Mouse (Mus musculus): ENCODE results near the gene Laptm4a. TPM values are rescaled to one million over a fixed set of nuclear protein-coding genes. Genes with fewer than 3 reads are reported as not detected.

The Laptm4a gene
- polyA plus RNA-seq, 1 experiment, result 861 TPM

DNA sequence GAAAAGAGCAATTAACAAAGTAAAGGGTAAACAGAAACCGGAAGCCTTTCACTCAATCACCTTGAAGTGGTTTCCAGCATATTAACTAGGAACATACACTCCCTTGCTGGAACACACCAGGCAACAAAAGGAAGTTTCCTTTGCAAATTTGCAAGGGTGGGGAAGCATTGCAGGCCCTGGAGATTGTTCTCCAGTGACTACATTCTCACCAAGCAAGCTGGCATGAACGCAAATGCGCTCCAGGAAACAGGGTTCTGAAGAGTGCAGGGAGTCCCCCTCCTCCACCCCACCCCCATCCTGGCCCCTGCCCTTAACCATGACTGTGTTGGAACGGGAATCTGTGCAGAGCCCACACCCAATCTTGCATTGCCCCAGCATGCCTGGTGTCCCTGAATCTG lies 36.3 kb upstream of the Laptm4a start:
- Histone ChIP-seq H3K27ac (ENCODE audit: insufficient read depth, low read length) (peak overlapping the region; percentile 23; the same call in 1 of the 2 replicates), H3K4me3 (ENCODE audit: insufficient read depth, low read length) (no peak overlapping the region), H3K4me1 (ENCODE audit: control insufficient read depth, insufficient read depth, low read length) (no peaks in the 10 kb centered on the region)
- no peak for TF ChIP-seq CTCF (IDR thresholded peaks at IDR 0.05; ENCODE audit: borderline replicate concordance, insufficient read depth, low read length)
- no peak for TF ChIP-seq POLR2A (IDR thresholded peaks at IDR 0.05; ENCODE audit: low read depth, low read length)

DNA sequence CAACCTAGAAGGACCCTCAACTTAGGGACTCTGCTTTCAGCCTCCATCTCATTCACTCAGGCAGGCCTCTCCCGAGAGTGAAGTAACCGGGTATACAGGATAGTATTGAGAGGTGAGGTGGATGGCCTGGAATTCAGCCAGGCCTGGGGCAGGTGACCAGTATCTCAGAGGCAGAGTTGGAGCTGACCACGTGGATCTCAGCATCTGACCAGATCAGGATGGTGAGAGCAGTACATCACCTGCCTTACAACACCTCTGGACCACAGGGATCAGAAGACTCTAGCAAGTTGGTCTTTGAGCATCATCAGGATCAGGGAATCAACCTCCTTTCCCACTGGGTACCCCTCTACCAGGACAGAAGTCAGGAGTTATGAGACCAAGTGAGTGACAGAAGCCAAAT lies 35.5 kb upstream of the Laptm4a start:
- no peaks in the 10 kb centered on the region for H3K4me1 ChIP-seq (ENCODE audit: control insufficient read depth, insufficient read depth, low read length)
- no peak for TF ChIP-seq POLR2A (IDR thresholded peaks at IDR 0.05; ENCODE audit: low read depth, low read length)
- no peak for TF ChIP-seq CTCF (IDR thresholded peaks at IDR 0.05; ENCODE audit: borderline replicate concordance, insufficient read depth, low read length)
- H3K27ac ChIP-seq (ENCODE audit: insufficient read depth, low read length), result no peak overlapping the region
- no peak overlapping the region for H3K4me3 ChIP-seq (ENCODE audit: insufficient read depth, low read length)

DNA sequence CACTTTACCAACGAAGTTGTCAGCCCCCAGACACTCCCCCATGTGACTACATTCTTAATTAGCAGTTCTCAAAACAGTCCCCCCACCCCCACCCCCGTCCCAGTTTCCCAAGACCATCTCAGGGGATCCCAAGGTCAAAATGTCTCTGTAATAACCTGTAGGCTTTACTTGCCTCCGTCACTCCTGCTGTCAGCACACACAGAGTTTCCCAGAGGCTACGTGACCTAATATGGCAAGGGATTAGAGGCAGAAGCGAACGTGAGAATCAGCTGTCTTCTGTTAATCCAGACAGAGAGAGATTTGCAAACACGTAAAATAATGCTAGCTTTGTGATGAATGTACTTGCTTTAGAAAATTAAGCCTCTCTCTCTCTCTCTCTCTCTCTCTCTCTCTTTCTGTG lies 33.0 kb upstream of the Laptm4a start:
- Histone ChIP-seq H3K4me1 (ENCODE audit: control insufficient read depth, insufficient read depth, low read length) (no peaks in the 10 kb centered on the region), H3K27ac (ENCODE audit: insufficient read depth, low read length) (peak overlapping the region; percentile 74), H3K4me3 (ENCODE audit: insufficient read depth, low read length) (no peak overlapping the region)
- TF ChIP-seq CTCF (IDR thresholded peaks at IDR 0.05; ENCODE audit: borderline replicate concordance, insufficient read depth, low read length), result no peak
- no peak for TF ChIP-seq POLR2A (IDR thresholded peaks at IDR 0.05; ENCODE audit: low read depth, low read length)

DNA sequence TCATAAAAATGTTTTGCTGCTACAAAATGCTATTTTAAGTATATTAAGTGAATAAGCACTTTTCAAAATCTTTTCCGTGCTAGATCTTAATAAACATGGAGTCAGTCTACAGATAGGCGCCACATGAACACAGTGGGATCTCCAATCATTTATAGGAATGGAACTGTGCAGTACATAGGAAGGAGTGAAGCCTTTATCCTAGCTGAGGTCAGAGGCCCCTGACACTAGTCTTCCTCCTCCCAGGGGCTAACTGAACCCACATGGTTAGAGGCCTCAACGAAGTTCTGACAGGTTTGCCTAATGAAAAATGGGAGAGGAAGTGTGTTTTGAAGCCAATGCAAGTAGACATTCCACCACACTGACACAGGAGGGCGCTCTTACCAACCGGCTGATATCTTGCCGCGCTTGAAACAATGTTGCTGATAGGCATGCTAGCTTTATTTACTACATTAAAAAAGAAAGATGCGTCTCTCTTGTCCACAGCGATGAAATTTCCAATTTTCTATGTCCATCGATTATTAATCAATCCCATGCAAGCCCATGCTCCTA lies 32.3 kb upstream of the Laptm4a start:
- TF ChIP-seq POLR2A (IDR thresholded peaks at IDR 0.05; ENCODE audit: low read depth, low read length) (no peak), CTCF (IDR thresholded peaks at IDR 0.05; ENCODE audit: borderline replicate concordance, insufficient read depth, low read length) (peak; percentile 82; the same call in 1 of the 2 replicates)
- no peak overlapping the region for H3K4me3 ChIP-seq (ENCODE audit: insufficient read depth, low read length)
- no peaks in the 10 kb centered on the region for H3K4me1 ChIP-seq (ENCODE audit: control insufficient read depth, insufficient read depth, low read length)
- peak overlapping the region; percentile 74 for H3K27ac ChIP-seq (ENCODE audit: insufficient read depth, low read length)

DNA sequence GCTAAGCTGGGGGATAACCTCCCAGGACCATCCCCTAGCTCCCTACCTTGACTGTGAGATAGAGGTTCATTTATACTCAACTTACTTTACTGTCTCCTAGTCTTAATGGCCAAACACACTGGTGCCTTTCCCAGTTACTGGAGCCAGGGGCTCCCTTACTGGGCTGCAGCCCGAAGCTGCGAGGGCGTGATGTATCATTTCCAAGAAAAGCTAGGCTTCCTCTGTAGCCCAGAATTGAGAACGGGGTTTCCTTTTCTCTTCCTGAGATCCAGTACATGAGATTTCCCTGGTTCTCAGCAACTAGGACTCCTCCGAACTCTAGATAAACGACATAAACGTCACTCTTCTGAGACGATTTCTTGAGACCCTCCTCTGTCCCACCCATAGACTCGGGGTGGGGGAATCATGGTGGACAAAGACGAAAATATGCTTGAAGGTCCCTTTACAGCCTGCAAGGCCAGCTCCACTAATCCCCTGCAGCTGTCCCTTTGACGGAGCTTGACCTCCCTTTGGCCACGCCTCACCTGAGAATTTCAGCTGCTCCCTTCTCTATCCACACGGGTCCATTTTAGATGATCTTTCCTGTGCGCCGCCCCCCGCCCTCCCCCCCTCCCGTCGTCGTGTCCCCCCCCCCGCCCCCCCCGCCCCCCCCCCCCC lies 28.5 kb upstream of the Laptm4a start:
- Histone ChIP-seq H3K4me3 (ENCODE audit: insufficient read depth, low read length) (no peak overlapping the region), H3K27ac (ENCODE audit: insufficient read depth, low read length) (no peak overlapping the region), H3K4me1 (ENCODE audit: control insufficient read depth, insufficient read depth, low read length) (peaks cover 2% of the 10 kb centered on the region; the same call in 1 of the 2 replicates)
- TF ChIP-seq CTCF (IDR thresholded peaks at IDR 0.05; ENCODE audit: borderline replicate concordance, insufficient read depth, low read length) (no peak), POLR2A (IDR thresholded peaks at IDR 0.05; ENCODE audit: low read depth, low read length) (no peak)

DNA sequence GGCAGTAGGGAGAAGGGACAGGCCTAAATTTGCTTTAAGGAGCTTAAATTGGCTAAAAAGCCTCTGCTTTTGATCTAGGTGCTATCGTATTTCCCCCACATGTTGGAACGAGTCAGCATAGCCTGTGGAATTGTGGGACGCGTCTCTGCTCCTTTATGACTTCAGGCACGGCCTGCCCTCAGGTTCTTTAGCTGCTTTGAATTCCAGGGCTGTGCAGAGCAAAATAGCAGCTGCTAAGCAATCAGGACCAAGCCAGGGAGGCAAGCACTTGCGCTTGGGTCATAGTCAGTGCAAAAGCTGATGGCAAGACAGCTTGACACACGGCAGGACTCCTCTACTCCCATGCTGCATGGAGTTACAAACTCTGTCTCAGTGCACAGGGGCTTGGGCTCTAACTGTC lies 24.3 kb upstream of the Laptm4a start:
- peak overlapping the region; percentile 24; the same call in 1 of the 2 replicates for H3K27ac ChIP-seq (ENCODE audit: insufficient read depth, low read length)
- no peak for TF ChIP-seq POLR2A (IDR thresholded peaks at IDR 0.05; ENCODE audit: low read depth, low read length)
- no peak for TF ChIP-seq CTCF (IDR thresholded peaks at IDR 0.05; ENCODE audit: borderline replicate concordance, insufficient read depth, low read length)
- peaks cover 11% of the 10 kb centered on the region for H3K4me1 ChIP-seq (ENCODE audit: control insufficient read depth, insufficient read depth, low read length)
- H3K4me3 ChIP-seq (ENCODE audit: insufficient read depth, low read length), result no peak overlapping the region

DNA sequence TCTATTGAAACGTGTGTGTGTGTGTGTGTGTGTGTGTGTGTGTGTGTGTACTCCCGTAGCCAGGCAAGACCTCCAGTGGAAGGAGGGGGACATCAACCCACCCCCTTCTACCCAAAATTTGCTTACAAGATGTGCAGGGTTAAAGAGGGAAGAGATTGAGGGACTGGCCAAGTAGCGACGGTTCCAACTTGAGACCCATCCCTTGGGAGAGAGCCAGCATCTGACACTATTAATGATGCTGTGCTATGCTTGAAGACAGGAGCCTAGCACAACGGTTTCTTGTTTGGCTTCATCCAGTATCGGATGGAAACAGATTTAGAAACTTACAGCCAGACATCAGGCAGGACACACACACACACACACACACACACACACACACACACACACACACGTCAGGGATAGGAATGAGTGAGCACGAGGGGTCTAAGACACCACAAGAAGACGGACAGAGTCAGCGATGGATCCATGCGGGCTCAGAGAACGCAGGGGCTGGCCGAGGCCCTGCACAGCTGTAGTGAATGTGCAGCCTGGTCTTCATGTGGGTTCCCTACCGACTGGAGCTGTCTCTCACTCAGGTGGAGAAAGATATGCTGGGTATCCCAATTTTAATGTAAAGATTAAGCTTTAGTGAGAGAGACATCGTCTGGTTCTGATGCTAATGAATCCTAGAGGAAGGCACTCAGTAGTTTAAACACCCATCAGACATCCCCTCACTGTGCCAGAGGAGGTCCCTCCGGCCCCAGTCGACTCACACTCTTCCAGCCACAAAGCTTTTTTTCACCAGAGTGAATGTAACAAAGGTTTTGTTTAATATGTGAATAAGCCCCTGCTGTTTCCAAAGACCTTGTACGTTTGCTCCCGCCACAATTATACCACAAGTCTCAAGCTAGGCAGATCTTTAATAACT lies 22.3 kb upstream of the Laptm4a start:
- TF ChIP-seq CTCF (IDR thresholded peaks at IDR 0.05; ENCODE audit: borderline replicate concordance, insufficient read depth, low read length) (no peak), POLR2A (IDR thresholded peaks at IDR 0.05; ENCODE audit: low read depth, low read length) (no peak)
- peaks cover 11% of the 10 kb centered on the region for H3K4me1 ChIP-seq (ENCODE audit: control insufficient read depth, insufficient read depth, low read length)

DNA sequence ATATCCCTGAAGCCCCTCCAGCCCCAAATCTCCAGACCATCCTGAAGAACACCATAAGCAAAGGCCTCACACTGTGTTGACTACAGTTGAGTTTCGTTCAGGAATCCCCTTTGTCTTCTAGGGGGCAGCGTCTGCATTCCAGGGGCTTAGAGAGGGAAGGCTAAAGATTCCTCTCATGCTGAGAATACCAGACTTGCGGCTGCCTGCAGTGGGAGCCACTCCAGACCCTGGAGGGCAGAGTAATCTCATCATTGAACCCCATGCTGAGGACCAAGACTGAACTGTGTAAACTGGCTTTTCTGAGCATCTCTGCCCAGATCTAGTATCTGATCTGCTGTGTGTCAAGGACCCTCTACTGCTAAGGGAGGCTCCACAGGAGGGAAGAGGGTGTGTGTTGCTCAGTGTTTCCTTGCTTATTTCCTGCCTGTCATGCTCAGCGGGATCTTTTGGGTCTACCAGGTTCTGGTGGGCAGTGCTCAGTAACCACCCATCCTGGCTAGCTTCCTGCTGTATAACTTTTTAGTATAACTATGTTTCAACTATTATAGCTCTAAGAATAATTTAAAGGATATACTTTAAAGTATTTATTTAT lies 21.3 kb upstream of the Laptm4a start:
- Histone ChIP-seq H3K4me3 (ENCODE audit: insufficient read depth, low read length) (no peak overlapping the region), H3K27ac (ENCODE audit: insufficient read depth, low read length) (peak overlapping the region; percentile 42; the same call in 1 of the 2 replicates), H3K4me1 (ENCODE audit: control insufficient read depth, insufficient read depth, low read length) (peaks cover 11% of the 10 kb centered on the region)
- TF ChIP-seq POLR2A (IDR thresholded peaks at IDR 0.05; ENCODE audit: low read depth, low read length) (0 out of 2 replicates have a peak, but pooled peaks have one; percentile 13), CTCF (IDR thresholded peaks at IDR 0.05; ENCODE audit: borderline replicate concordance, insufficient read depth, low read length) (no peak)

More for the DNA sequence above, 22.3 kb upstream of the Laptm4a start:
- no peak overlapping the region for H3K4me3 ChIP-seq (ENCODE audit: insufficient read depth, low read length)
- no peak overlapping the region for H3K27ac ChIP-seq (ENCODE audit: insufficient read depth, low read length)

DNA sequence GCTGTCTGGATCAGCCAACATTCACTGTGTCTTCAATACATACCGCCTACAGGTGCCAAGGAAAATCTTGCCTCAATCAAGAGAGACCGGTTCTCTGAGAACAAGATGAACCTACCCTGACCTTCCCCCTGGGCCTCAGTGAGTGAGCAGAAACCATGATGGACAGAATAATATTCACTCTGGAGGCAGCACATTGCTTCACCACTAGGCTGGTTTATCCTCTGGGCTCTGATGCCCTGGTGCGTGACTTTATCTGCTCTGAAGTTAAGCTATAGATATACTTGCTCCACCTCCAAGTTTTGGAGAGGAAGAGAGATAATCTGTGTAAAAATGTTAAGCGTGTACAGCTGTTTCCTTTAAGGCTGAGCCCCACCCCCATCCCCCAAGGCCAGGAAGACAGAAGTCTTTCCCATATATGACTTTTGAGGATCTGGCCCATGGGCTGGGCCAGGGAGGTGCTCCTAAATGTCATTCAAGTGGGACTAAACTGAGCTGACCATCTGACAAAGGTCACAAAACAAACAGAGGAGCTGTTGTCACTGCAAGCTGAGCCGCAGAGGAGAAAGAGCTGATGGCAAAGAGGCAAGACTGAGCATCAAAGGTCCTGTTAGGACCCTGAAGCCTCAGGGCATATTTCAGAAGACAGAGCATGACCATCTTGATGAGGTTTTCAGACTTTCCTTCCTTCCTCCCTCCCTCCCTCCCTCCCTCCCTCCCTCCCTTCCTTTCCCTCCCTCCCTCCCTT lies 20.4 kb upstream of the Laptm4a start:
- Histone ChIP-seq H3K4me1 (ENCODE audit: control insufficient read depth, insufficient read depth, low read length) (peaks cover 11% of the 10 kb centered on the region), H3K4me3 (ENCODE audit: insufficient read depth, low read length) (no peak overlapping the region), H3K27ac (ENCODE audit: insufficient read depth, low read length) (peak overlapping the region; percentile 82)
- TF ChIP-seq POLR2A (IDR thresholded peaks at IDR 0.05; ENCODE audit: low read depth, low read length) (no peak; the same call in 1 of the 2 replicates), CTCF (IDR thresholded peaks at IDR 0.05; ENCODE audit: borderline replicate concordance, insufficient read depth, low read length) (no peak)
